In genomic region chrX:119927081-119927571, GRCm38 (mm10) we compare ENCODE assay signal across 9 mouse cellular contexts. TPM values are rescaled to one million over a fixed set of nuclear protein-coding genes. Genes with fewer than 3 reads are reported as not detected.
DNase-seq lines count a peak whose midpoint lies in the region; ATAC-seq lines count a peak whose summit lies in the region.
"Had no signal": no experiment of that assay in that cellular context is flagged by ENCODE, and none has a peak within 500 bp of the region (broad histone marks: within the 10 kb centered on the region; RNA-seq: fewer than 3 reads in every experiment).

Pabpc5 (plus strand) TSS chrX:119927196.

- H3K4me2 ChIP-seq in intestine, embryonic 15.5 days (replicated peaks), result peak within 1 kb of the TSS; percentile 56

- H3K4me3 ChIP-seq in intestine, embryonic 15.5 days (replicated peaks), result peak within 1 kb of the TSS; percentile 37

- peak; percentile 2 to 23 for DNase-seq in adrenal gland, adult 18-20 months (ENCODE audit: low spot score in 2 of 2)
- DNase-seq in embryo, embryonic 10.5 days (ENCODE audit: low spot score), result peak; percentile 76
- DNase-seq in gastrocnemius, postnatal 14 days, result peak; percentile 68
- peak; percentile 52 to 65 for DNase-seq in left cerebral cortex, adult 8-10 months (ENCODE audit: low spot score in 2 of 2)
- DNase-seq in lung, postnatal 36 days, result peak; percentile 25
- DNase-seq in right cerebral cortex, postnatal 36 days (ENCODE audit: low spot score in 2 of 2), result peak; percentile 50 to 55
- no peak for DNase-seq in MN1 (ENCODE audit: low spot score)

- no peaks in the 10 kb centered on the region for H3K9me3 ChIP-seq in intestine, embryonic 15.5 days

- intact Hi-C loops in gastrocnemius, postnatal 14 days (cut with DNase I; ENCODE audit: low total_unique reads), result no loop called here

- no peaks in the 10 kb centered on the region for H3K27me3 ChIP-seq in intestine, embryonic 15.5 days (replicated peaks)

- no peaks in the 10 kb centered on the region for H3K4me1 ChIP-seq in intestine, embryonic 15.5 days (replicated peaks)

- ATAC-seq in intestine, embryonic 15.5 days, result peak; percentile 99
- ATAC-seq: Patski had no signal

- 0 out of 2 replicates have a peak within 1 kb of the TSS, but pooled peaks have one; percentile 40 for H3K27ac ChIP-seq in intestine, embryonic 15.5 days

- 10% methylated on average over 21 of the region's 21 CpGs for WGBS in intestine, embryonic 15.5 days

- no peaks in the 10 kb centered on the region for H3K36me3 ChIP-seq in intestine, embryonic 15.5 days

- peak within 1 kb of the TSS; percentile 36 for H3K9ac ChIP-seq in intestine, embryonic 15.5 days

RNA-seq across cellular contexts. Expression of gene Pabpc5, which starts in this region (rescaled TPM):
- total RNA-seq in adrenal gland, adult 18-20 months (2021), result under 1 TPM; 0.30 to 0.45 TPM
- total RNA-seq in gastrocnemius, postnatal 14 days (2021), result under 1 TPM; 0.16 TPM
- 0.21 and 0.34 TPM in 2 replicates for polyA plus RNA-seq in intestine, embryonic 15.5 days (2015; fragmentation: Nextera tagmentation; extraction: Ambion mirVana)
- 1 to 10 TPM; 3.6 to 4.1 (median 3.8) TPM for total RNA-seq in left cerebral cortex, adult 8-10 months (2022)
- polyA plus RNA-seq: Patski had no signal

Comparison
In these comparisons a context has a peak if more than half of its experiments do, and no peak if none do; other contexts are left out.
1. Peak in DNase-seq in adrenal gland, adult 18-20 months; RNA of the gene not detected or under 1 TPM.
2. Peak in DNase-seq in gastrocnemius, postnatal 14 days; RNA of the gene not detected or under 1 TPM.
3. Peak in ATAC-seq, H3K4me3 ChIP-seq, H3K27ac ChIP-seq, H3K9ac ChIP-seq and H3K4me2 ChIP-seq in intestine, embryonic 15.5 days; RNA of the gene not detected or under 1 TPM.